Mouse (Mus musculus): ENCODE data around the gene Lrrc8d.

- TF ChIP-seq POLR2A (IDR thresholded peaks at IDR 0.05; ENCODE audit: extremely low read depth, insufficient read depth, low read length) (no peak), CTCF (IDR thresholded peaks at IDR 0.05; ENCODE audit: low read depth, low read length) (no peak)
Measured at GRCm38 (mm10) chr5:105651561-105651991, 48.2 kb upstream of the Lrrc8d start.
